Mouse (Mus musculus) regulatory T cell (primary cell): ENCODE data around the gene Chrna9.

Source experiments
- in situ Hi-C: fragments of 300-600 bp; cut with MboI, MseI; formaldehyde crosslinking; loops from one replicate; pipeline ENCODE4 v1.15.1; 2025; ENCODE audit warnings: high pct_unique_total_duplicates

Gene Chrna9

DNA sequence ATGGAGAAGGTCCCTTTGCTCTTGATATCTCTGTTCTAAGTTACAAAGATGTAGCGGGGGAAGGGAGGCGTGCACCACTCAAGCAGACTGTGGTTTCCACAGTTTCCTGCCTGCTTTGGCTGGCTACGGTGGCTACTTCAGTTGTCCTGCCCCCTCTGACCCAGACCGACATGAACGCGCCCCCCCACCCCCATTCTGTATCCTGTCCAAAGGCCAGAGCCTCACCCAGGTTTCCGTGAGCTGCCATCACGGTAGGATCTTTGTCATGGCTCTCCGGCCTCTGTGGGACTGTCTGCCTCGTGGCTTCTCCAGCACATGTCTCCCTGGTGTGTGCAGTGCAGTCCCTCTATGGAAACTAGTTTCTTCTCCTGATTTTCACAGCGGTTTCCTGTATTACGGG lies 15.4 kb upstream of the Chrna9 start:
- in situ Hi-C loops = no loop called here

DNA sequence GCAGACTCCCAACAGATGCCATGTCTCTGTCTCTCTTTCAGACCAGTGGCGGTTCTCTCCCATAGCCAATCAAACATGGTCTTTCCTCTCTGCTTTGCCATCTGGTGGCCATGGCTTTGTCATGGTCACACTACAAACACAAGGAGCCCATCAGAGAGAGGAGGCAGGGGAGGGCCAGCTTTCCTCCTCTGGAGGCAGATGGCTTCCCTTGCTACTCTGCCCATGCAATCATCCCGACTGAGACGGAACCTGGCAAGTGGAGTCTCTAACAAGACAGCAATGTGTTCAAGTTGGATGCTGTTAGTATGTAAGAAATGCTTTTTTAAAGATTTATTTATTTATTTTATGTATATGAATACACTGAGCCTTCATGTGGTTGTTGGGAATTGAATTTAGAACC lies 14.8 kb upstream of the Chrna9 start:
- in situ Hi-C loops = no loop called here

DNA sequence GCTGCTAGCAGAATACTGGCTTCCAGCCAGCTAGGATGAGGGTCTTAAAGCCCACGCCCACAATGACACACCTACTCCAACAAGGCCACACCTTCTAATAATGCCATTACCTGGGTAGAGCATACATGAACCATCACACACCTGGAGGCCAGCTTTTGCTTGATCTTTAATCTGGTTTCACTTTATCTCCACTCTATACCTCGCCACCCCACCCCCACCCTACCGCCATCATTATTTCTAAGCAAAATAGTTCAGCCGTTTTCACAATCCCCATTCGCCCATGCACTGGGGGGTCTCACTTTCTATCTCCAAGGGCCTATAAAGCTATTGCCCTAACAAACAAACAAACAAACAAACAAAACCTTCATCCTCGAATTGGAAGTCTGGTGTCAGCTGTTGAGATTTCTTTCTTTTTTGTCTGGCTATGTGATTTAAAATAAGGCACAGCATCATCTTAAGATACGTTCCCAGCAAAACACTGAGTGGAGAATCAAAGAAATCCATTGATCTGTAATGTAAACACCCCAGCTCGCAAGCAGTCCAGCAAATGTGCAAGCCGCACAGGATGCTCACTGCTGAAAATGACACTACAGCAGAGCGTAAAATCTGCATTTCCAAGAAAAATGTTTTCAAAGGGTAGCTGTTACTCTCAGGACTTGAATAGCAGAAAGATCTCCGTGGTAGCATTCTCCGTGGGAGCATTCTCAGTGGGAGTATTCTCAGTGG lies 13.9 kb upstream of the Chrna9 start:
- in situ Hi-C loops = no loop called here

DNA sequence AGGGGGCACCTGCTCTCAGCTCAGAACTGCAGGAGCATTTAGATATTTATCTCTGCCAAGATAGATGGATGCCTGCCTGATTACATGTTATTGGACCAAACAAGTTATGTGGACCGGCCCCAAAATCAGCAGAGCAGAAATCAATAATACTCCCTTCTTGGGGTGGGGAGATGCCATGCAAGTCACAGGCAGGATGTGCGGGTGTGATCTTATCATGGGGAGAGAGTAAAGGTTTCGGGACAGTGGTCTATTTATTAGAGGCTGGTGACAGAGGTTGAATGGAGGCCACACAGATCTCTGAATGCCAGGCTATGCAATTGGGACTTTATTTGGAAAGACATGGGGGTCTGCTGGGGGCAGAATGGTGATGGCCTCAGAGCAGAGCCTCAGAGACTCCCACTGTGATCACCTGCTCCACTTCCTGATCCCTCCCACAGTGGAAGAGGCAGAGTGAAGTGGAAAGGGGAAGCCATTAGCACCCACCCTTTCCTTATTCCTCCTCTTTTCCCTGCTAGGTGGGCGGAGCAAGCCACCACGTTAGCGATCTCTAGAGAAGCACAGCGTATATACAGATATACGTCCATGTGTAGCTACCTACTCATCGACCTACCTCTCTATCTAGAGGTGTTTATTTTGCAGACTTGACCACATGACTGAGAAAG lies 13.1 kb upstream of the Chrna9 start:
- in situ Hi-C loops = no loop called here

DNA sequence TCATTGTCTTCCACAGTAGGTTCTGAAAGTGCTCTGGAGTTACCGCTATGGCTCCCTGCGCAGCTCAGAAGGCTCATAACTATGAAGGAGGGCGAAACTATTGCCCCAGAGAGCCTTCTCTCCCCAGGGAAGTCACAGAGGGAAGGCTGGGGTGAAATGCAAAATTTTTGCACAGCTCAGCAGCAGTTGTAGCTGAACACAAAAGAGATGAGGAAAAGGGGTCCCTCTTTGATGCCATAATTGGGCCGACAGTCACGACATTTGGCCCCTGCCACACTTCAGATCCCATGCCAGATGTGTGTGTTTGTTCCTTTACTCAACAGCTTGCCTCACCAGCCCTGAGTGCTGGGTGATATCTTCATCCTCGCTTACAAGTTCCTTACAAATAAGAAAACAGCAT lies 8.1 kb upstream of the Chrna9 start:
- in situ Hi-C loops = no loop called here

DNA sequence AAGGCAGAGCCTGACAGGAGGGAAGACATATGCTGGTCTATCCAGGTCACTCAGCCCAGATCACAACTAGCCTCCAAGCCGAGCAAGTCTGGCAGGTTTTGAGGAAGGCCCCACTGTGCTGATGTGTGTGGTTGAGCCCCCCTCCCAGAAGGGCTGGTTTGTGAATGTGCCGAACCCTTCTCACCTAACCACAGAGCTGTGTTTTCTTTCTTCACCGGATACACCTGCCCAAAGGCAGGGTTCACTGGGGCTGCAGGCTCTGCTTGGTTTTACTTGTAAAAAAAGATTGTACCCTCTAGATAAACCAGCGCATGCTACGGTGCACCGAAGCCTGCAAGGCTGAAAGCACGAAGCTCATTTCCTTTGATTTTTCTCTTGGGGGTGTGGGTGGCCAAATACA lies 5.6 kb upstream of the Chrna9 start:
- in situ Hi-C loops = no loop called here

DNA sequence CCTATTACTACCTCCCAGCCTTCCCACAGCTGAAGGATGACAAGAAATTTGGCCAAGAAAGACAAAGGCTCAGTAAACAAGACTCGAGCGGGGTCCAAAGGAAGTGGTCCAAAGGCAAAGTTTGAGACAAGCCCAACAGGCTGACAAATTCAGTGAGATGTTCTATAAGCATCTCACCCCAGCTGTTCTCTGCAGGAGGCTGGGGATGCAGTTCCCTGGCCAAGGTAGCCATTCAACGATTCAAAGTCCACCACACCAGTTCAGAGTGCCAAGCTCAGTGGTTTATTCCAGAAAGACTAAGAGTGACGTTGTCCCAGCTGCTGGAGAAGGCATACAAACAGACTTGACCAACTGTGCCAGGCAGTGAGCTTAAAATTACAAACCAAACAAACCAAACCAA lies 4.5 kb upstream of the Chrna9 start:
- in situ Hi-C loops = loop anchor here (5.0 to 10.0 kb wide), 2 partner anchors 45 to 93 kb away; no protein-coding TSS in a partner anchor

DNA sequence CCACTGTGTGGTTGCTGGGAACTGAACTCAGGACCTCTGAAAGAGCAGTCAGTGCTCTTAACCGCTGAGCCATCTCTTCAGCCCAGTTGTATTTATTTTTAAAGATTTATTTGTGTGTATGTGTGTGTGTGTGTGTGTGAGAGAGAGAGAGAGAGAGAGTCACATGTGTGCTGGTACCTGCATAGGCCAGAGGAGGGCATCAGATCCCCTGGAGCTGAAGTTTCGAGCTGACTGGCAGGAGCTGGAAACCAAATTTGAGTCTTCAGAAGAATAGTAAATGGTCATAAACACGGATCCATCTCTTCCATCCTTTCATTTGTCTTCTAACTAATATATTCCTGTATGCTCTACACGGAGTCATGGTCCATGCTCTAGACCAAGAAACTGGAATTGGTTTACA lies 1.5 kb upstream of the Chrna9 start:
- in situ Hi-C loops = loop anchor here (5.0 to 10.0 kb wide), 2 partner anchors 48 to 96 kb away; no protein-coding TSS in a partner anchor

DNA sequence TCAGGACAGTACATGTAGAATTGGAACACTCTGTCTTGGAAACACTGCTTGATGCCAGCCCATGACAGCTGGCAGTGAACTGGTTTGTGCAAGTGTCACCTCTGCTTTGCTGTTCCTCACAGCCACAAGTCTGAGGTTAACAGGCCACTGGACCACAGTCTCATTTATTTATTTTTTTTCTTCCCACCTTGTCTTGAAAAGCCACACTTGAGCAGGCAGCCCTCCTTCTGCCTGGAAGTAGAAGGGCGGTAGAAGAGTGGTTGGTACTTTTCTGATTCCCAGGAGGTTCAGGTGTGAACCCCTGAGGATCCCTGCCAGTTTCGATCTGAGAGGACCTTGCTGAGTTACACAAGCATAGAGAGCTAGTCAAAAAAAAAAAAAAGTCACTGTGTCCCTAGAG lies 957 bp upstream of the Chrna9 start:
- in situ Hi-C loops = loop anchor here (5.0 to 10.0 kb wide), 2 partner anchors 49 to 96 kb away; no protein-coding TSS in a partner anchor

DNA sequence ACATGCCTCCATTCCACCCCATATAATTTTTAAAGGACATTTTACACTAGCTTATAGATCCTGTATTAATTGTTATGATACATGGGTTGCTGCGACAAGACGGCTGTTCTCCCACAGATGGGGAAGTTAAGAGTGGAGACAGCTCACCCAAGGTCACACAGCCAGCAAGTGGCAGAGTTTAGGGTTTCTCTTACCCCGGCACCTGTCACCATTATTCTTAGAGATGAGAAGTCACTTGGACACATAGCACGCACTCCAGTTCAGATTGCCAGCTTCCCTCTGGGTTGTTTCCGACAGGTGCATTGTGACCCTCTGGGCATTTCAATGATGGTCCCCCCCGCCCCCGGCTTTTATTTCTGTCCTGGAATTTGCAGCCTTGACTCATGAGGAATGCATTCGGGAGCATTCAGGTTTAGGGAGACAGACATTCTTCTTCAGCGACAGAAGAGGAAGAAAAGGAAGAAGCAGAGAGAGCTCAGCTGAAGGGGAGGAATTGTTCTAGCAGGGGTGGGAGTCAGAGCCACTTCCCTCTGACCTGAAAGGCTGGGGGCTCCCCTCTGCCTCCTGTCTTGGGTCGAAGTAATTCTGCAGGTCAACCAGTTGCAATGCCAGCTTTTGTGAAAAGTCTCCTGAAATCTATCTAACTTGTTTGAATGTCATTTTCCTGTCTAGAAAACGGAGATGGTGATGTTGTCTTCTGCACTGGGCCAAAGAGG lies 2.4 kb downstream of the Chrna9 start:
- in situ Hi-C loops = loop anchor here (10.0 kb wide), 1 partner anchor 52 kb away; no protein-coding TSS in a partner anchor

DNA sequence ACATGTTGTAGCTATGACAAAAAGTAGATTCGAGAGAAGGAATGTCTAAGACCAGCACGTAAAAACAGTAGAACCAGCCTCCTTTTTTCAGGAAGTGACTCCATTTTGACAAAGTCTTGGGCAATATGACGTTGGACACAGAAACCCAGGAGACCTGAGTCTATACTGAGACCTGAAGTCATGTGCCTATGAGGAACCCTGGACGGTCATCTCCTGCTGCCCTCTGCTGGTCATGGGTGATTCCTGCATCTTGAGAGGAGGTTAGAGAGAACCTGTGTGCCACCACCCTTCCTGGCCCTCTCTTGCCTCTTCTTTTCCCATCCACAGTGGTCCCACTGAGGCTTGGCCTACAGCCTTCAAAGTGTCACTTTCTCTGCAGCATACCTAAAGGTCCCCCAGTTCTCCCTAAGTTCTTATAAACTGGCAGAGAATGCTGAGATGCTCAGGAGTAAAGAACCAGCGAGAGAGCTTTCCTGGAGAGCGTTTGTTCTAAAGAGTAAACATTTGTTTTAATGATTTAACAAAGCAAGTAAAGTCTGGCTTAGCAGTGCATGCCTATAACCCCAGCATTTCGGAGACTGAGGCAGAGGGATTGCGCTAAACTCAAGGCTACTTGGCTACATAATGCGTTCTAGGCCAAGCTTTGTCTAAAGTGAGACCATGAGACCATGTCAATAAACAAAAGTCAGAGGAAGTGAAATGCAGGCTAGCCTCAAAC lies 3.4 kb downstream of the Chrna9 start:
- in situ Hi-C loops = loop anchor here (10.0 kb wide), 1 partner anchor 53 kb away; no protein-coding TSS in a partner anchor

DNA sequence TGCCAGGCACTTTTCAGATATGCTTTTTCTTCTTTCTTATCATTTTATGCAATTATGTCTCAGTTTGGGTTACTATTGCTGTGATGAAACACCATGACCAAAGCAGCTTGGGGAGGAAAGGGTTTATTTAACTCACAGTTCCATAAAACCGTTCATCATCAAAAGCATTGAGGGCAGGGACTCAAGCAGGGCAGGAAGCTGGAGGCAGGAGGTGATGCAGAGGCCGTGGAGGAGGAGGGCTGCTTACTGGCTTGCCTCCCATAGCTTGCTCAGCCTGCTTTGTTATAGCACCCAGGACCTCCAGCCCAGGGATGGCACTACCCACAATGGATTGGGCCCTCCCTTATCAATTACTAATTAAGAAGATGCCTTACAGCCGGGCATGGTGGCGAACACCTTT lies 6.4 kb downstream of the Chrna9 start:
- in situ Hi-C loops = loop anchor here (10.0 kb wide), 1 partner anchor 446 kb away; the partner anchor contains the start of gene Gm43552

DNA sequence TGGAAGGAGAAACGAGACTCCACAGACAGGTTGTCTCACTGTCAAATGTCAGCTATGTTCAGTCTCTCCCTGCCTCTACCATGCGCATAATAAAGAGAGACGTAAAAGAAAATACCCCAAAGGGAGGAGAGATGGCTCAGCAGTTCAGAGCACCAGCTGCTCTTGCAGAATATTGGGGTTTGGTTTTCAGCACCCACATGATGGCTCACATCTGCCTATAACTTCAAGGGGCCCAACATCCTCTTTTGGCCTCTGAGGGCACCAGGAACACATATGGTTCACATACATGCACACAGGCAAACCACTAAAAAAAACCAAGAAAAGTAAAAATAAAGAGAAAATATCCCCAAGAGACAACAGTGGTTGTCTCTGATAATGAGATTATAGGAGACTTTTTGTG lies 15.1 kb downstream of the Chrna9 start:
- in situ Hi-C loops = loop anchor here (10.0 kb wide), 1 partner anchor 455 kb away; the partner anchor contains the start of gene Gm43552

DNA sequence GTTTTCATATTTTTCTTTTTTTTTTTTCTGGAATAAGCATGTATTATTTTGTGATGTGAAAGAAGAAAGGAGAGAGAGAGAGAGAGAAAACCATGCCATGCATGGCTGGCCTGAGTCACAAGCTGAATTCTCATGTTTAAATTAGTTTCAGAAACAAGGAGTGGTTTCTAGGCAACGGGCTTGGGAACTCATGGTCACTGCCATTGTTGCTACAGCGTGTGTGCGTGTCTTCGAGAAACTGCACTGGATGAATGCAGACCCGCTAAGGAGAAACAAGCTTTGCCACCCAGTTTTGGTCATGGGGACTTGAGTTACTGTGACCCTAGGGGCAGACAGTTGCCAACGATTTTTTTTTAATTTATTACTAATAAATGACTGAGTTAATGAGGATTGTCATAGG lies 15.5 kb downstream of the Chrna9 start:
- in situ Hi-C loops = no loop called here

DNA sequence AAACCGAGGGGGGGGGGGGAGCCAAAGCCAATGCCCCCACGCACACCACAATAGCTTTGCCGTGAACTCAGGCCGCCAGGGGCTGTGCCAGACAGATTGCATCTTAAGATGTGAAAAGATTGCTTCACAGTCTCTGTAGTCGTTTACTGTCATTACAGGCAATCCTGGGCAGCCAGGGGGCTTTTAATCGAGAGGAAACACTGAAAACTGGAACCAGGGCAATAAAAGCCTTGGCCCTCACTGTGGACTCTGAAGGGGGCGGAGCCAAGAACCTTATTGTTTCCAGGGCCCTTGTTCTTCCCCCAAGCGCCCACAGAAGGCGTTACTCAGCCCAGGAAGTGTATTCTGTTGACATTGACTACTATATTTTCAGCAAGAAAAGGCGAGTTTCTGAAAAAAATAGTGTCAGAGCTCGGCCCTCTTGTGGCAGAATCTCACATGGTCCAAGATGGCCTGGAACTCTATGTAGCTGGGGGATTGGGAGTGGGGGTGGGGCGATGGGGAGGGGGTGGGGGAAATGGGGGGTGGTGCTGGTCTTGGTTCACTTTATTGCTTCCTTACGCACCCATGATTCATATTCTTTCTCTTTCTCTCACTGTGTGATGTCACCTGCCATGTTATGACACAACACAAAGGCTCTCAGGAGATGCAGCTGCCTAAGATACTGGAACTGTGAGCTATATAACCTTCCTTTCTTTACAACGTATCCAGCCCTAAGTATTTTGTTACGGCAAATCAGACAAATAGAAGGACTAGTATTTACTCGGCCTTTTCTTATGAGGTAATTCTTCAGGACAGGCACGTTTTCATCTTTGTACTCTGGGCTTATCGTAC lies 16.2 kb downstream of the Chrna9 start:
- in situ Hi-C loops = no loop called here

DNA sequence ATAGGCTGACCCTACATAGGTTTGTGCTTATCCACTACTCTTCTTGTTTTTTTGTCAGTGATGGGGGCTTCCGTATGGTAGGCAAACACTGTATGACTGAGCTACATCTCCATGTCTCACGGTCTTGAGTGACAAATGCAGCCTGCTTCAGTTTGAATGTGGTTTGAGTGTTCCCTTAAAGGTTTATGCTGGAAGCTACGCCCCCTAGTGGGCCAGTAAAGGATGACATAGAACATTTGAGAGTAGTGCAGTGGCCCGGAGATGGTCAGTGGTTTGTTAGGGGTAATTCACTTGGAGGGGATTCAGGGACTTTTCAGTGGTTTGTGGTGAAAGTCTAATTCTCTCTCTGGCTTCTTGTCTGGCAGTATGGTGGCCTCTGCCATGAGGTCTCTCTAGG lies 16.8 kb downstream of the Chrna9 start:
- in situ Hi-C loops = no loop called here

DNA sequence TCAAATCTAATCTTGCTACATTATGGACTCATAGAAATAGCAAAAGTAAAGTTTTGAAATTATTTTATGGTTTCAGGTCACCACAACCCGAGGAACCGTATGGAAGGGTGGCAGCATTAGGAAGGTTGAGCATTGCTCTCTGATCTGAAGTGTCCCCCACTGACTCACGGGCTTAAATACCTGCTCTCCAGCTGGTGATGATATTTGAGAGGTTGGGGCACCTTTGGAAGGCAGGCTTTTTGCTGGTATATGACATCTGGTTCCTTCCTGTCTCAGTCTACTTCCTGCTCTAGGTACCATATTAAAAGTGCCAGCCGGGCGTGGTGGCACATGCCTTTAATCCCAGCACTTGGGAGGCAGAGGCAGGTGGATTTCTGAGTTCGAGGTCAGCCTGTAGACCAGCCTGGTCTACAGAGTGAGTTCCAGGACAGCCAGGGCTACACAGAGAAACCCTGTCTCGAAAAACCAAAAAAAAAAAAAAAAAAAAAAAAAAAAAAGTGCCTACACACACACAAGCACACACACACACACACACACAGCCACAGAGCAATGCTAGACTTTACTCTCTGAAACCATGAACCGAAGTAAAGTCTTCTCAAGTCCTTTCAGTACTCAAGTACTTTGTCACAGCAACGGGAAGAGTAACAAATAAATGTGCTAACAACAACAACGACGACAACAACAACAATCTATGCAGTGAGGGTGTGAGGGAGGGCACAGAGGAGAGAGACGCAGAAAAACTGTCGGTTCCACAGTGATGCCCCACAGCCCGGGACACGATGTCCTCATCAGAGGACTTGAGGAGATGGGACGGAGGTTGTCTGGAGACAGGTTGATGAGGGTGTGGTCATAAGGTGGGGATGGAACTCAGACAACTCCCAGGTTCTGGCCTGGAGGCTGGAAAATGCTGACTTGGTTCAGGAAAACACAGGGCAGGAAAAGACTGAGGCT lies 19.7 kb downstream of the Chrna9 start:
- in situ Hi-C loops = no loop called here

DNA sequence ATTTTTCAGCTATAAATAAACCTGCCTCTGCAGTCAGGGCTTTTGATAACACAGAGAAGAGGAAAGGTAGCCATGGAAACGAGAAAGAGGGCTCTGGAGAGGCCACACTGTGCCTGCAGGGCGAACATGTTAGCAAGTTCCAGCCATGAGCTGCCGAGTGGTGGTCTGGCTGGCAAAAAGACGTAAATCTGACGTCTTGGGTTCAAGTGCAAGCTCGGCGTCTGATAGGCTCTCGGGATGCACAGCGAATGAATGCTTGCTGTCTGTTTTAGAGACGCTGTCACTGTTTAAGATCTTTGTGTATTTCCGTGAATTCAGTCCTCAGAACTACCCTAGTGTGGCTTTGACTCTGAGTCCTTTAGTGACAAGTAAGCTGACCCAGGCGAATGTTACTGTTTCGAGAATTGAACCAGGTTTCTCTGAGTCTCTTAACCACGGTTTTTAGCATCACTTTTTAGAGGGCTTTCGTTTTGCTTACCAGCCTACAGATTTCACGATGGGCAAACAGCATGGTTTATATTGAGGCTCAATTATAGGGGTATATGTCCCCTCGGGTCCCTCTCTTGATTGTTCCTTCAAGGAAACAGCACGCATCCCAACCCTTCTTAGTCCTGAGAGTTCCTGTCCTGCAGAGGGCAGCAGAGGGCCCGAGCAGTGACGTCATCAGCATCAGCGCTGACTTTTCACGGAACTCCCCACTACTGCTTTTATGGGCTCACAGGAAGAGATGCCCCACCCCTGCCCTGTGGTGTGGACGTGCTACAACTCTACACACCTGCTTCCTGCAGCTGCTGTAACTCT lies 20.8 kb downstream of the Chrna9 start:
- in situ Hi-C loops = no loop called here
